Mouse (Mus musculus): Measurements from ENCODE around the gene Olfr231.

The Olfr231 gene

DNA sequence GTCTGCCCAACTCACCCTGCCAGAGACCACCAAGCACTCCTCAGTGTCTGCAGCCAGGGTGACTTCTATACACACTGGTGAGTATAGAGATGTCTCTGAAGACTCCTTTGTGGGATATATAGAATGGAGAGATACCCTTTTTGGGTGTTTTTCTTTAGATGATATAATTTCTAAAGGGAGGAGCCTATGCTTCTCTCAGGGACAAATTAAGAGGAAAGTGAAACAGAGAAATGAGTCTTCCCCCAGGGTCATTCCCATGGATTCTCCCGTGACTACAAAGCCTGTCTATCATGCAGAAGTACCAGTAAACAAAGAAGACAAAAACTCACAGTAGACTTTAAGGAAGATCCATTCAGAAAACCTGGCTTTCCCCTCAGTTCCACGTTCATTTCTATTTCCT is at the start of gene Olfr231:
Gene Olfr231, minus strand, starts transcription at position 101 of the 400 bp plus-strand sequence.
- no peak for DNase-seq (ENCODE audit: low read depth, low spot score)

DNA sequence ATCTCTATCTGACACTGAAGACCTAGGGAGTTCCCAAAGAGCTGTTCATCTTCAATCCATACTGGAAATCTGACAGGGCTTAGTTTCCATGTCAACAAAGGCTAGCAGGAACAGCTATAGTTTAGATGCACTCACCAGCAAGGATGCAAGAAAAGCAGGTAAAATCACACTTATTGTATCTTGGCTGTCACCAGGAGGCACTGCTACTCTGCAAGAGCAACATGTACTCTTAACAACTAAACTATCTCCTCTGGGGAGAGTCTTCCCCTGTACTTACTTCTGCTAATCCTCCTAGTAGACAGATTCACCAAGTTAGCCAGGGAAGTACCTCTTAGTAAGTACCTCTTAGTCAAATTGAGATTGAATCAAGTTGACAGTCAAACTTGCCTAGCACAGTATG is 48.1 kb upstream of the Olfr231 start:
- DNase-seq (ENCODE audit: low read depth, low spot score), result no peak

DNA sequence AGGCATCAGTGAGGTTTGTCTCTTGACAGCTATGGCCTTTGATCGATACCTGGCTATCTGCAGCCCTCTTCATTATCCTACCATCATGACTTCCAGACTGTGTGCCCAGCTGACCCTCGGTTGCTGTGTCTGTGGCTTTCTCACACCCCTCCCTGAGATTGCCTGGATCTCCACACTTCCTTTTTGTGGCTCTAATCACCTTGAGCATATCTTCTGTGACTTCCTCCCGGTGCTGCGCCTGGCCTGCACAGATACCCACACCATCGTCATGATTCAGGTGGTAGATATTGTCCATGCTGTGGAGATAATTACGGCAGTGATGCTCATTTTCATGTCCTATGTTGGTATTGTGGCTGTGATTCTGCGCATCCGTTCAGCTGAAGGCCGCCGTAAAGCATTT is 38.1 kb upstream of the Olfr231 start:
- DNase-seq (ENCODE audit: low read depth, low spot score), result no peak

DNA sequence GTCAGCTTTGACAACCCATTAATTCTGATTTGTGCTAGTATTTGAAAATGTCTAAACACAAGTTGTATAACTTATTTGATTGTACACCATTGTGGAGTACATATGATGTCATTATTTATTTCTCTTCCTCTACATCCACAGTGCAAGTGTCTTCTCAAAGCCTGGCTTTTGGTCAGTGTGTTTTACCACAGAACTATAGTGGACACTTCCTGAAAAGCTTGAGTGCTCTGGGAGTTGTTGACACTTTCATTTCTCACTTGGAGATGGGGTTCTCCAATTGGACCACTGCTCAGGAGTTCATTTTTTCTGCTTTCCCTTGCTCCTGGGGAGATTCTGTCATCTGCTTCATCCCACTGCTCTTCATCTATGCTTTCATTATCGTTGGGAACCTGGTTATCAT is 37.5 kb upstream of the Olfr231 start:
- DNase-seq (ENCODE audit: low read depth, low spot score), result no peak

DNA sequence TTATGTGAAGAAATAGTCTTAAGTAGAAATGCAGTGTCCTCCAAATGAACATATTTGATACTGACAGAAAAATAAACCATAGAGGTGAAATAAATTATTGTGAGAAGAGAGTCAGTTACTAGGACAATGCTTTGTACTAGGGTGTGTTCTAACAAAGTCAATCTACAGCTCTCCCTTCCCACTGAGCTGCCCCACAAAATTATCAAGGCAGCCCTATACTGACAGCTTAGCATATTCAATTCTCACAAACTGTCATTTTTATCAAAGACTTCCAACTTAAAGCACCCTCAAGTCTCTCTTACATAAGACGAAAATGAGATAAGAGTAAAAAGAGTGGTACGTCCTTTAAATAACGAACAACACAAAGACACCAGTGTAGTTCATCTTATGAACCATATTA is 36.7 kb upstream of the Olfr231 start:
- no peak for DNase-seq (ENCODE audit: low read depth, low spot score)

DNA sequence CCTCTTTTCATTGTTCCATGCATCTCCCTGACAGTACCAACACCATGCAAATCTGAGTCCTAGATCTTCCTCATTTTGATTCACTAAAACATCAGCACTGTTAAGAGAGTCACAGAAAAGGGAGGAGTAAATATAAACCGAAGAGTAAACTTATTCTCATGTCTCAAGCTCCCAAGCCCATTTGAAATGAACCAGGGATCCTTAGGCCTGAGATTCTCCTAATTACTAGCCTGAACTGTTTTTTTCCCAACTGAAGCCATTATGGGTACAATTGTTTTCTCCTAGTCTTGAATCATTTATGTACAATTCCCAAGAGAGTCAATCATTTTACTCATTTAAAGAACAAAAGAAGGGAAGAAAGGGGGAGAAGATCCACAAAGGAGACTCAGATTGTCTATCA is 34.4 kb upstream of the Olfr231 start, which contains the start of gene Olfr420:
Gene Olfr420, plus strand, starts transcription at position 301 of the 400 bp plus-strand sequence.
- DNase-seq (ENCODE audit: low read depth, low spot score), result no peak

DNA sequence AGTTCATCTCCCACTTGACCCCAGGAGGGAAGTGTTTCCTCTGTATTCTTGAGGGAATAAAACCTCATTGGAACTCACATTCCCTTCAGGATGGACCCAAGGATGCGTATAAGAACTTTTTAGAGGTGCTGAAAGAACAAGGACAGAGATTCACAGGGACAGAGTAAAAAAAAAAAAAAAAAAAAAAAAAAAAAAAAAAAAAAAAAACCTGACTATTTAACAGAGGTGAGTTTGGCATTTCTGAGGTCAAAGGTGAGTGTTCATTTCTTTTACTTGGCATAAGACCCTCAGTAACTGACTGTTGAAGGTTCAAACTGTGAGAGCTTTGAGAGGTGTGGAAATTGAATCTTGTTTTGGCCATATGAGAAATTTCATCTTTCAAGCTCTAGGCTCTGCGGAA is 28.3 kb upstream of the Olfr231 start:
- no peak for DNase-seq (ENCODE audit: low read depth, low spot score)

DNA sequence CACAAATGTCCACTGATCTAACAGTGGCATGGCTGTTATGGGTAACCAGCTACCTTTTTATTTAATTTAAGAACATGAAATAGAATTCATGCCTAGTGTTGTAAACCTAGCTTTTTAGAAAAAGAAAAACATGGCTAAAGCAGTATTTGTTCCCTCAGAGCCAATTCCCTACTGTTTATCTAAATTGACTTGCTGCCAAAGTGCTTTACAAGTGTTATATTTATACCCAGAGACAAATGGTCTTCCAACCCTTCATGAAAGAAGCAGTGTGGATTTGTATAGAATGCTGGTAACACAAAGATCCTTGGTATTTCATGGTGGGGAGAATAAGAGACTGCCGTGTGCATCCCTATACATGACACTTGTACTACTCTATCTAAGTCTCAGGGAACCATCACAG is 25.7 kb upstream of the Olfr231 start:
- DNase-seq (ENCODE audit: low read depth, low spot score), result no peak

DNA sequence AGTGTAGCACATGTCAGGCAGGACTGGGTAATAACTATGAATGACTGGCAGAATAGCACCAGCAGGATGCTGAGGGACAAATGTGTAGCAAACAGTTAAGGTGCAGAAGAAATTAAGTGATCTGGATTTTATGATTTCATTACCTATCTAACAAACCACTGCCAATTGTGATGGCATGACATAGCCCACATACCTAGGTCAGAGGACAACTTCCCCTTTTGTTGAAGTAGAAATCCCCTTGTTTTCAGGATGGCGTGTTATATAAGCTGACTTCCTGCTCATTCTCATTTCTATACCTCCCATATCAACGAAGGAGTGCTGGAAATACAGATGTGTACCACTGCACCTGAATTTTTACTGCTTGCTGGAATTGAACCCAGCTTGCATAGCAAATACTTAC is 20.4 kb upstream of the Olfr231 start:
- no peak for DNase-seq (ENCODE audit: low read depth, low spot score)

DNA sequence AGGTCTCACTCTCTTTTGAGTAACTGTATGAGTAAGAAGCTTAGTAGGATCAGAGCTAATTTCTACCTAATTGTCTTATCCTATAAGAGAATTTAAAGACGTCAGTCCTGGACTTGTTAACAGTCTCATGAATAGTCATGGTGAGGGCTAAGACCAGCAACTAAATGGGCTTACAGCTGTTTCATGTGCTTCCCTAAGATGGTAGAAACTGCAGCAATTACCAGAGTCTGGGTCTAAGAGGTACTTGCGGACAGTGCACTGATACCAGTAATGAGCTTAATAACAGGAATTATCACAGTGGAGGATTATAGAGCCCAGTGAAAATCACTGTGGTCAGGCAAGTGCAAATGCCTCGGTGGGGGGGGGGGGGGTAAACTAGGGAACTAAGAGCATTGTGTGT is 11.0 kb upstream of the Olfr231 start:
- no peak for DNase-seq (ENCODE audit: low read depth, low spot score)

DNA sequence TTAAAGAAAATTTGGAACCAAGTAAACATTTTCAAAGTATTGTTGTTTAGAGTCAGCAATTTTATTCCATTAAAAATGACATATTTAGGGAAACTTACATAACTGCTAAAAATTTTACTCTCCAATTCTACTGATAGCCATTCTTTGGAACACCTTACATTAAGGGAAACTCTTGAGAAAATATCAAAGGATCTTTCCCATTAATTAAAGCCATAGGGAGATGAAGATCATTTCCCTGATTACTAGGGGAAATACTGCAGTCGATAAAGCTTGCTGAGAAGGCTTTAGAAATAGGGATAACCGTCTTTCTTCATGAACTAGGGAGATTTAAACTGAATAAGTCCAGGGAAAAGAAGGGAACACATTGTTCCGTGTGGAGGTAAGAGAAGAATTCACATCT is 10.3 kb upstream of the Olfr231 start, which contains the start of gene Olfr424:
Gene Olfr424, plus strand, starts transcription at position 301 of the 400 bp plus-strand sequence.
- DNase-seq (ENCODE audit: low read depth, low spot score), result no peak

DNA sequence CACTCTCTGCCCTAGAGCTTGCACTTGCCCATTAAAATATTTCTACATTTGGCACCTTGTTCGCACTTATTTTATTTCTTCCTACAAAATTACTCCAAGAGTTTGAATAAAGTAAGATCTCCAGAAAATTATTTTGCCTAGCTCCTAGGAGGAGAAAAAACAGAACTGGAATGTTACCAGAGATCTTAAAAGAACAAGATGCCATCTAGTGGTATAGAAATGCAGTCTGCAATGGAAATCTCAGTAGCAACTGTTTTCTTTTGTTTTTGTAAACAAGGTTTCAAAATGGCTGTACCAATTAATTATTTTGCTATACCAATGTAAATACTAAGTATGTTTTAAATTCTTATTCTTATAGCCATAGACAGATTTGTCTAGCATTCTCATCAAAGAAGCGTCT is 17.2 kb downstream of the Olfr231 start:
- no peak for DNase-seq (ENCODE audit: low read depth, low spot score)

DNA sequence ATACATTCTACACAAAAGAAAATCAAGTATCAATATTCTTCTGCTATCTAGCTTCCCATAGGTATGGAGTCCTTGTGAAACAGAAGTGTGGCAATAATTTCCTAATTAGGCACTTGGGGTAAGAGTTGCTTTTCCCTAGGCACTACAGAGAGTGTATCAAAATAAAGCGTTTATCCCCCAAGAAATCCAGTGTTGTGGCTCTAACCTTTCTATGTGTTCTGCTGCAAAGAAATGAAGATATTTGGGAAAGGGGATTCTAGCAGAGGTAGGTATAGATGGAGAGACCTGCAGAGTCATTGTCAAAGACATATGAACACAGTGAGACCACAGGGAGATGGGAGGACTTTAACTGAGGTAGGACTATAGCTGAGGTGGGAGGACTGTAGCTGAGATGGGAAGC is 24.4 kb downstream of the Olfr231 start, which contains the start of gene Olfr427:
Gene Olfr427, plus strand, starts transcription at position 301 of the 400 bp plus-strand sequence.
- no peak for DNase-seq (ENCODE audit: low read depth, low spot score)

DNA sequence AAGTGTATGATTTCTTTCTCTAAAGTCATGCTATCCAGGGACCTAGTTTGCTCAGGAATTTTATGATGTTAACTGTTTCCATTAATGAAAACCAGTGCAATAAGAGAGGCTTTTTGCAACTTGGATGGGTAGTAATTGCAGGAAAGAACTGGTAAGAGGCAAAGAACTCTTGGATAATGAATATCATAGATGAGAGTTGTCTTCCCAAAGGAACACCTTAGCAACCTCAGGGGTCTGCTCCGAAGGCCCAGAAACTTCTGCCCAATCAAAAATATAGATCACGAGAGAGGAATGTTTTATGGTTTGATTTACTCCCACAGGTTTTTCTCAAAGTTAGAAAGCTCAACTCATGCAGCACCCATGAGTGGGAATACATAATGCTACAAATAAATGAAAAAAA is 36.9 kb downstream of the Olfr231 start, which contains the start of gene Olfr429:
Gene Olfr429, plus strand, starts transcription at position 301 of the 400 bp plus-strand sequence.
- DNase-seq (ENCODE audit: low read depth, low spot score), result no peak

DNA sequence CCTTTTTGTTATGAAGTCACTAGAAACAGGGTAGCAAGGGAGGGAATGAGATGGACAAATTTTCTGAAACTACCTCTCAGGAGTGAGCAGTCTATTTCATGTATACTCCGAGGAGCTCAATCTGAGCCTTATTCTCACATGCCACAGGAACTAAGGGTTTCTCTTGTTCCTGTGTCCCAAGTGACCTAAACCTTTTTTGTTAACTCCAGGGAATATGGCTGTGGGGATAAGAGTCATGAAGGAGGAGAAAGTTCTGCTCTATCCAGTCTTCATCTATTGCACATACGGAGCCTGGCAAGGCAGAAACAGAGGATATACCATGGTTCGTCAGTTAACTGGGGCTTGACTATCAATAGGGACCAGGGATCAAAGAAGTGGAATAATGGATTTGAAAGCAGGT is 54.7 kb downstream of the Olfr231 start, which contains the start of gene Olfr430:
Gene Olfr430, plus strand, starts transcription at position 301 of the 400 bp plus-strand sequence.
- no peak for DNase-seq (ENCODE audit: low read depth, low spot score)
